Mouse (Mus musculus) cortical plate, adult 2 months (tissue): ENCODE results near the gene Vmn1r211. TPM values are rescaled to one million over a fixed set of nuclear protein-coding genes. Genes with fewer than 3 reads are reported as not detected.
"Not testable (repeated sequence)": the region's sequence is repeated elsewhere in the genome, so short reads cannot be mapped to it uniquely, and the experiment has no call there.

ENCODE experiments used
- H3K27ac ChIP-seq: fragments of 200-500 bp; 2 replicates; pipeline ENCODE4 v1.5.1; 2012; ENCODE audit warnings: low read length, control low read depth, inconsistent platforms; ENCODE audit not compliant: insufficient read depth
- H3K4me1 ChIP-seq: fragments of 200-500 bp; 2 replicates; pipeline ENCODE4 v1.6.1; 2011; ENCODE audit warnings: low read length; ENCODE audit not compliant: control insufficient read depth, insufficient read depth
- H3K4me3 ChIP-seq: fragments of 200-500 bp; 2 replicates; pipeline ENCODE4 v1.5.1; 2011; ENCODE audit warnings: mild to moderate bottlenecking, low read length, control low read depth; ENCODE audit not compliant: insufficient read depth
- CTCF ChIP-seq: fragments of 200-500 bp; IDR thresholded peaks from 2 replicates; pipeline ENCODE4 v1.5.1; 2011; ENCODE audit warnings: mild to moderate bottlenecking, control low read depth, low read length; ENCODE audit not compliant: insufficient read depth; ENCODE audit errors: extremely low read depth
- POLR2A ChIP-seq: fragments of 200-500 bp; IDR thresholded peaks from 2 replicates; pipeline ENCODE4 v1.6.1; 2011; ENCODE audit warnings: mild to moderate bottlenecking, low read length, control low read depth; ENCODE audit not compliant: insufficient read depth; ENCODE audit errors: extremely low read depth
- polyA plus RNA-seq: library from polyadenylated mRNA; depleted of rRNA; stranded (reverse); fragments of >200 nt; gene quantifications from 2 replicates; pipeline ENCODE4 v1.2.3, GENCODE M21; 2012; rRNA removed

The Vmn1r211 gene
- polyA plus RNA-seq: not detected in 2 replicates

GRCm38 (mm10) chr13:22857461-22857860 lies at the start of gene Vmn1r211:
Gene Vmn1r211, minus strand, starts transcription at chr13:22857561.
- no peaks in the 10 kb centered on the region for H3K4me1 ChIP-seq
- TF ChIP-seq CTCF: no peak
- no peak for TF ChIP-seq POLR2A
- H3K4me3 ChIP-seq: no peak within 1 kb of the TSS
- H3K27ac ChIP-seq: no peak within 1 kb of the TSS

GRCm38 (mm10) chr13:22884105-22884504 lies 26.7 kb upstream of the Vmn1r211 start, which contains the start of gene Vmn1r212:
Gene Vmn1r212, minus strand, starts transcription at chr13:22884205.
- TF ChIP-seq CTCF (no peak), POLR2A (no peak)

DNA sequence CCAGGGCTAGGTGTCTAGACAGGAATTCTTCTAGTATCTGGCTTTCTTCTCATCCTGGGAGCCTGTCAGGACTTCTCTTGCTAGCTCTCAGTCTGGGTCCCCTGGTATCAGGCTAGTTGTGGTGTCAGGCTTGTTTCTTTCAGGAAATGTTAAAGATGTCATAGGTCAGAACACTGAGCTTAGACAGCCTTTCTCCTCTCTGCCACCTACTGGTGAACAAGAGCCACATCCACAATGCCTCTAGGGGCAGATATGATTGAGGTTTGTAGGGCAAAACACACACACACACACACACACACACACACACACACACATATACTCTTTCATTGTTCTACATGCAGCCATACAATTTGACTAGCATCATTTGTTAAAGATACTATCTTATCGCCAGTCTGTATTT lies 21.9 kb upstream of the Vmn1r211 start:
- TF ChIP-seq CTCF: no peak
- TF ChIP-seq POLR2A: no peak
- Histone ChIP-seq H3K4me1 (no peaks in the 10 kb centered on the region), H3K27ac (no peak overlapping the region), H3K4me3 (no peak overlapping the region)

More at GRCm38 (mm10) chr13:22884105-22884504, 26.7 kb upstream of the Vmn1r211 start, which contains the start of gene Vmn1r212:
- Histone ChIP-seq H3K4me3 (no peak within 1 kb of the TSS), H3K27ac (no peak within 1 kb of the TSS), H3K4me1 (no peaks in the 10 kb centered on the region)

DNA sequence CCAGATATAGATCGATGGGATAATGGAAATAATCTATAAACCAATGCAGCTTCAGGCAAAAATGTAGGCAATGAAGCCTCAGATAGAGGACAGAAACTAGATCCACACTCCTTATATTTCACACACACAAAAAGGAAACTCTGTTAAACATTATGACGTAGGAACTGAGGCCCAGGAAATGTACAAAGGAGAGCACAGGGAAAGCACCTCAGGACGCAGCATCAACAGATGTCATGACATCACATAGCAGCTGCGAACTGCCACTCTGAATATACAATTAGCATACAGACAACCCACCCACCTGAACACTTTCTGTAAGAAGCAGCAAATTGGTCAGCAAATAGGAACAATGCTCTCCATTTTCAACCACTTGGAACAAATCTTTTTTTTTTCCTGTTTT lies 2.6 kb downstream of the Vmn1r211 start:
- H3K4me1 ChIP-seq: no peaks in the 10 kb centered on the region
- no peak overlapping the region for H3K4me3 ChIP-seq
- H3K27ac ChIP-seq: no peak overlapping the region
- TF ChIP-seq CTCF (no peak), POLR2A (no peak)

GRCm38 (mm10) chr13:22846798-22847197 lies 10.6 kb downstream of the Vmn1r211 start:
- Histone ChIP-seq H3K4me1 (no peaks in the 10 kb centered on the region), H3K27ac (no peak overlapping the region), H3K4me3 (no peak overlapping the region)
- TF ChIP-seq POLR2A: no peak

- not testable (repeated sequence) for H3K27ac ChIP-seq, H3K4me3 ChIP-seq, H3K4me1 ChIP-seq
Observed at GRCm38 (mm10) chr13:22844304-22844703, 13.1 kb downstream of the Vmn1r211 start.

GRCm38 (mm10) chr13:22831248-22831647 lies 26.1 kb downstream of the Vmn1r211 start, which contains the start of gene Vmn1r210:
Gene Vmn1r210, minus strand, starts transcription at chr13:22831348.
- no peaks in the 10 kb centered on the region for H3K4me1 ChIP-seq
- H3K4me3 ChIP-seq: no peak within 1 kb of the TSS
- no peak for TF ChIP-seq POLR2A
- no peak for TF ChIP-seq CTCF
- no peak within 1 kb of the TSS for H3K27ac ChIP-seq

DNA sequence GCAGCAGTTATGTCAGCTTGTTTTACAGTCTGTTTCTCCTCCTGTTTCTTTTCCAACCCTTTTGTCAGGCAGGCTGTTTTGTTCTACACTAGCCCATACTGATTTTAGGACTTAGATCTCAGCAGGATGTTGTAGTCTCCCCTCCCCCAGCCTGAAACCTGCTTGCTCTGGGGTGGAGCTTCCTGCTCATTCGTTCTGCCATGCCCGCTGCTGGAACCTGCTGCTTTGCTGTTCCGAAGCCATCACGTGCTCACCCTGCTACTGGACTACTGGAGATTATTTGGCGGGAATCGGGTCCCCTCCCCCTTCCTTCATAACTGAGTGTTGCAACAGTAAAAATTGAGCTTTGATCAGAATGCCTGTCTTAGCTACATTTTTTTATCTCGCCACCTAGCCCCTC lies 28.0 kb downstream of the Vmn1r211 start:
- not testable (repeated sequence) for H3K4me1 ChIP-seq, H3K27ac ChIP-seq, H3K4me3 ChIP-seq

- not testable (repeated sequence) for H3K4me1 ChIP-seq, H3K27ac ChIP-seq, H3K4me3 ChIP-seq
Observed at GRCm38 (mm10) chr13:22821601-22822000, 35.8 kb downstream of the Vmn1r211 start.

GRCm38 (mm10) chr13:22809582-22809981 lies 47.8 kb downstream of the Vmn1r211 start, which contains the start of gene Vmn1r209:
Gene Vmn1r209, minus strand, starts transcription at chr13:22809682.
- H3K27ac ChIP-seq, H3K4me1 ChIP-seq, H3K4me3 ChIP-seq: not testable (repeated sequence)

Other genes starting within 250 kb of the Vmn1r211 start
- gene Vmn1r206, start 233.3 kb downstream of the Vmn1r211 start, polyA plus RNA-seq: 0.19 TPM in 1 of 2 replicates, not detected in the other
- gene Vmn1r207-ps, start 127.9 kb downstream of the Vmn1r211 start, polyA plus RNA-seq: 0.02 TPM in 1 of 2 replicates, not detected in the other
- gene Vmn1r208, start 80.2 kb downstream of the Vmn1r211 start, polyA plus RNA-seq: not detected in 2 replicates
- gene Vmn1r209, start 47.9 kb downstream of the Vmn1r211 start, polyA plus RNA-seq: not detected in 2 replicates
- not detected in 2 replicates for gene Vmn1r210, start 26.2 kb downstream of the Vmn1r211 start, polyA plus RNA-seq
- gene Vmn1r212, start 26.6 kb upstream of the Vmn1r211 start, polyA plus RNA-seq: not detected in 2 replicates
- not detected in 2 replicates for gene Vmn1r213, start 150.1 kb upstream of the Vmn1r211 start, polyA plus RNA-seq
- gene Vmn1r214, start 172.9 kb upstream of the Vmn1r211 start, polyA plus RNA-seq: not detected in 2 replicates
- not detected in 2 replicates for gene Vmn1r215, start 210.5 kb upstream of the Vmn1r211 start, polyA plus RNA-seq